Mouse (Mus musculus) liver, embryonic 16.5 days (tissue): ENCODE data around the gene Napsa. TPM values are rescaled to one million over a fixed set of nuclear protein-coding genes. Genes with fewer than 3 reads are reported as not detected.

Experiments used
- ATAC-seq: fragments of 200-750 bp; cut with Nextera tagmentation; 2 replicates; pipeline ENCODE4 v1.8.0; 2017; ENCODE audit warnings: low read depth, mild to moderate bottlenecking, moderate number of reproducible peaks, moderate library complexity
- H3K27ac ChIP-seq: fragments of 300-500 bp; sonication (generic); 2 replicates; pipeline ENCODE4 v1.5.1; 2014; ENCODE audit warnings: mild to moderate bottlenecking, low read length
- H3K27me3 ChIP-seq: fragments of 300-500 bp; sonication (generic); 2 replicates; pipeline ENCODE4 v1.6.1; 2014; ENCODE audit warnings: low read depth, low read length, mixed read lengths; ENCODE audit not compliant: control insufficient read depth, insufficient read depth
- H3K36me3 ChIP-seq: fragments of 300-500 bp; sonication (generic); 2 replicates; pipeline ENCODE4 v1.6.1; 2014; ENCODE audit warnings: mild to moderate bottlenecking; ENCODE audit not compliant: control insufficient read depth, insufficient read depth
- H3K4me1 ChIP-seq: fragments of 300-500 bp; sonication (generic); 2 replicates; pipeline ENCODE4 v1.6.1; 2014; ENCODE audit warnings: low read depth, low read length, mixed read lengths; ENCODE audit not compliant: control insufficient read depth
- H3K4me2 ChIP-seq: fragments of 300-500 bp; sonication (generic); 2 replicates; pipeline ENCODE4 v1.6.1; 2014; ENCODE audit warnings: low read depth, low read length, mixed read lengths
- H3K4me3 ChIP-seq: fragments of 300-500 bp; sonication (generic); 2 replicates; pipeline ENCODE4 v1.5.1; 2014; ENCODE audit warnings: low read depth, mild to moderate bottlenecking, low read length
- H3K9ac ChIP-seq: fragments of 300-500 bp; sonication (generic); 2 replicates; pipeline ENCODE4 v1.6.1; 2014; ENCODE audit warnings: low read depth, low read length
- H3K9me3 ChIP-seq: fragments of 300-500 bp; sonication (generic); replicated peaks from 2 replicates; pipeline ENCODE4 v1.6.1; 2016; ENCODE audit warnings: low read length; ENCODE audit not compliant: control insufficient read depth
- WGBS: fragments of 180-500 bp; shearing (Covaris S2); extraction: QIAGEN DNeasy Blood & Tissue Kit; methylation state at CpG from one replicate; pipeline ENCODE4 v1.1.7; 2014; ENCODE audit not compliant: insufficient replicate concordance; 5-methylcytosine and 5-hydroxymethylcytosine counted together
- polyA plus RNA-seq: library from polyadenylated mRNA; unstranded; fragments of >200 nt; fragmentation: Nextera tagmentation; extraction: Ambion mirVana; gene quantifications from 2 replicates; pipeline ENCODE4 v1.2.1, GENCODE M21; 2015

Napsa gene
- polyA plus RNA-seq, 1 experiment from 2014 or later: 11.5 TPM

DNA sequence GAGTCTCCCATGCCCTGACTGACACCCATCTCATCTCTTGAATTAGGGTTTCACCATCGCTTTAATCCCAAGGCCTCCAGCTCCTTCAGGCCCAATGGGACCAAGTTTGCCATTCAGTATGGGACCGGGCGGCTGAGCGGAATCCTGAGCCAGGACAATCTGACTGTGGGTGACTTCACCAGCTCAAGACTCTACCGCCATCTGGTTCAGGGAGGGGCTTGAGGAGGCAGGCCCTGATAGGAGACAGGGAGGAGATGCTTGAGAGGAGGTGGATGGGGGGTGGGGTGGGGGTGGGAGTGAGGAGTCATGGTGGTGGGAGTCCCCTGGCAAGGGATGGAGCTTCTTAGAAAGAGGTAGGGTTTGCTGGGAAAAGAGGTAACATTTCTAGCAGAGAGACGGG, 9.5 kb downstream of the Napsa start:
- H3K4me3 ChIP-seq: no peak overlapping the region
- H3K4me1 ChIP-seq: no peaks in the 10 kb centered on the region
- no peak overlapping the region for H3K27ac ChIP-seq
- no peaks in the 10 kb centered on the region for H3K9me3 ChIP-seq
- H3K27me3 ChIP-seq: peaks cover 19% of the 10 kb centered on the region
- no peak overlapping the region for H3K9ac ChIP-seq
- H3K4me2 ChIP-seq: no peak overlapping the region
- H3K36me3 ChIP-seq: no peaks in the 10 kb centered on the region
- ATAC-seq: no peak
- 42% methylated on average over 6 of the region's 6 CpGs for WGBS

DNA sequence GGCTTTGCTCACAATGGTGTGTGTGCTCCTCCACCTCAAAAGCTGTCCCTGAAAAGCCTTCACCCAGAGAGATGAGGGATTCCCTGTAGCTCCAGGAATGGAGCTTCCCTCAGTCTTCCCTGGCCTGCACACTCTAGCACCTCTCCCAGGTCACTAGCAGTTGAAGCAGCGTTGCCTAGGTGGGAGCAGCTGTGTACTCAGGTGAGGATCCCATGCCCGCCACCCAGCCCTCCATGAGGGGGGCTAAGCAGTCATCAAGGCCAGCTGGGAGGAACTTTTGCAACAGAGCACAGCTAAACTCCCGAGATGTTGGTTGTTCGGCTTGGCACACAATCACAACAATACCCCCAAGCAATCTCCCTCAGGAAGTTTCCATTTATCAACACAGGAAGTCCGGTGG, 10.5 kb downstream of the Napsa start:
- Histone ChIP-seq H3K9ac (no peak overlapping the region), H3K4me1 (no peaks in the 10 kb centered on the region), H3K27me3 (peaks cover 30% of the 10 kb centered on the region), H3K9me3 (no peaks in the 10 kb centered on the region), H3K4me2 (no peak overlapping the region), H3K27ac (no peak overlapping the region), H3K4me3 (no peak overlapping the region), H3K36me3 (no peaks in the 10 kb centered on the region)
- no peak for ATAC-seq
- 31% methylated on average over 5 of the region's 5 CpGs for WGBS

DNA sequence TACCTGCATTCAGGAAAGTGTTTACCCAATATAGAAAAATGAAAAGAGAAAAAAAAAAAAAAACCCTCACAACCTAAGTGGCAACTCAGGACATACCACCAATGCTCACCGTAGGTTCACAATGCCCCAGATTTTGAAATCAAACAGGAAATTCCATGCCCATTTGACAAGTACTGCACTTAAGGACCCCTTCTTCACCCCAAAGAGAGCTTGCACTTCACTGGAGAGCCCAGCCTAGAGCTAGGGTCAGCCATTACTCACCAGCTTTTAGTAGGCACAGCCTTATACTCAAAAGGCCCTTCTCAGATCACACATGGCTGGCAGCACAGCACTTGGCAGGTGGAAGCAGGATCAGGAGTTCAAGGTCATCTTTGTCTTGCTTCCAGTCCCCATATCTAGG, 11.0 kb downstream of the Napsa start:
- peaks cover 34% of the 10 kb centered on the region for H3K27me3 ChIP-seq
- no peaks in the 10 kb centered on the region for H3K36me3 ChIP-seq
- WGBS: 38% methylated on average over 1 of the region's 1 CpGs
- no peaks in the 10 kb centered on the region for H3K4me1 ChIP-seq
- no peak overlapping the region for H3K4me2 ChIP-seq
- no peaks in the 10 kb centered on the region for H3K9me3 ChIP-seq
- H3K4me3 ChIP-seq: no peak overlapping the region
- H3K27ac ChIP-seq: no peak overlapping the region
- H3K9ac ChIP-seq: no peak overlapping the region
- ATAC-seq: no peak

DNA sequence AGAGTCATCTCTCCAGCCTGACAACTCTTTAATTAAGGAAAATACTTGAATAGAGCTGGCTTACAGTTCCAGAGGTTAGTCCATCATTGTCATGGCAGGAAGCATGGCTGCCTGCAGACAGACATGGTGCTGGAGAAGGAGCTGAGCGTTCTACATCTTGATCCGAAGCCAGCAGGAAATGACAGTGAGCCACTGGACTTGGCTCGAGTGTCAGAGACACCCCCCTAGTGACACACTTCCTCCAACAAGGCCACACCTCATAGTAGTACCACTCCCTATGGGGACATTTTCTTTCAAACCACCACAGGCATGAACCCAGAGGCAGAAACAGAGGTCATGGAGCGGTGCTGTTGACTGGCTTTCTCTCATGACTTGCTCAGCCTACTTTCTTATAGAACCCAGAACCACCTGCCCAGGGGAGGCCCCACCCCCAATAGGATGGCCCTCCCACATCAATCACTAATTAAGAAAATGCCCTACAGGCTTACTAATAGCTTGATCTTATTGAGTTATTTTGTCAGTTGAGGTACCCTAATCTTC, 12.2 kb downstream of the Napsa start:
- no peak overlapping the region for H3K4me3 ChIP-seq
- H3K27ac ChIP-seq: no peak overlapping the region
- WGBS: 38% methylated on average over 4 of the region's 4 CpGs
- peaks cover 4% of the 10 kb centered on the region; the same call in 1 of the 2 replicates for H3K4me1 ChIP-seq
- ATAC-seq: no peak
- H3K36me3 ChIP-seq: no peaks in the 10 kb centered on the region
- no peak overlapping the region for H3K9ac ChIP-seq
- no peak overlapping the region for H3K4me2 ChIP-seq
- H3K27me3 ChIP-seq: peaks cover 46% of the 10 kb centered on the region
- H3K9me3 ChIP-seq: no peaks in the 10 kb centered on the region

DNA sequence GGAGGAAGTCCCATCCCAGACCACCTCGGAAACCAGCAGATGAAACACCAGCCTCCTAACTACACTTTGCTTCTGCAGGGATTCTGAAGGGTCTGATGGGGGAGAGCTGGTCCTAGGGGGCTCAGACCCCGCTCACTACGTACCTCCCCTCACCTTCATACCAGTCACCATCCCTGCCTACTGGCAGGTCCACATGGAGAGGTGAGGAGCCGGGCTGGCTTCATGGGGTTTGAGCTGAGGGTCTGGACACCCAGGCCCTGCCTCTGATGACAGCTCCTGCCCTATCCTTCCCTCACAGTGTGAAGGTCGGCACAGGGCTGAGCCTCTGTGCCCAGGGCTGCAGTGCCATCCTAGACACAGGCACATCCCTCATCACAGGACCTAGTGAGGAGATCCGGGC, 12.7 kb downstream of the Napsa start:
- peaks cover 52% of the 10 kb centered on the region for H3K27me3 ChIP-seq
- no peak overlapping the region for H3K9ac ChIP-seq
- no peak overlapping the region for H3K4me2 ChIP-seq
- peaks cover 4% of the 10 kb centered on the region; the same call in 1 of the 2 replicates for H3K4me1 ChIP-seq
- no peaks in the 10 kb centered on the region for H3K9me3 ChIP-seq
- H3K36me3 ChIP-seq: no peaks in the 10 kb centered on the region
- H3K27ac ChIP-seq: no peak overlapping the region
- no peak for ATAC-seq
- H3K4me3 ChIP-seq: no peak overlapping the region
- 56% methylated on average over 6 of the region's 6 CpGs for WGBS

DNA sequence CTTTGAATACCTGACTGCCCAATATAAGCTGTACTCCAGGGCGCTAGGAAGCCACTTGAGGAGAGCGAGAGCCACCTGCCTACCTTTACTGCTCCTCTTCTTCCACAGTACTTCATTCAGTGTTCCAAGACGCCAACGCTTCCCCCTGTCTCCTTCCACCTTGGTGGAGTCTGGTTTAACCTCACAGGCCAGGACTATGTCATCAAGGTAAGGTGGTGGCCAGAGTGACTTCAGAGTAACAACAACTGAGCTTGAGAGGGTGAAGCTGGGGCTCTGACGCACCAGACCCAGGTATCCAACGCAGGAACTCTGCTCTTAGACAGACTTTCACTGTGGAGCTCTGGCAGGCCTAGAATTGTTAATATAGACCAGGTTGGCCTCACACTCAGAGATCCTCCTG, 13.4 kb downstream of the Napsa start:
- Histone ChIP-seq H3K9ac (no peak overlapping the region), H3K4me2 (no peak overlapping the region), H3K4me1 (peaks cover 4% of the 10 kb centered on the region; the same call in 1 of the 2 replicates), H3K4me3 (no peak overlapping the region), H3K9me3 (no peaks in the 10 kb centered on the region), H3K27ac (no peak overlapping the region), H3K36me3 (no peaks in the 10 kb centered on the region), H3K27me3 (peaks cover 59% of the 10 kb centered on the region)
- WGBS: 62% methylated on average over 6 of the region's 6 CpGs
- ATAC-seq: no peak

DNA sequence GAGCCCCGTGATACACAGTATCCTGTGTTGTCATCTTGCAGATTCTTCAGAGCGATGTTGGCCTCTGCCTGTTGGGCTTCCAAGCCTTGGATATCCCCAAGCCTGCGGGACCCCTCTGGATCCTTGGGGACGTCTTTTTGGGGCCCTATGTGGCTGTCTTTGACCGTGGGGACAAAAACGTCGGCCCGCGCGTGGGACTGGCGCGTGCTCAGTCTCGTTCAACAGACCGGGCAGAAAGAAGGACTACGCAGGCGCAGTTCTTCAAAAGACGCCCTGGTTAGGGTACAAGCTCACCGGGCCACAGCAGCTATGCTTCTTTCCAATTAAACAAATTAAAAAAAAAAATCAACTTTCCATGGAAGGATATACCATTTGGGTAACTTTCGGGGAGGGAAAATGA, 14.3 kb downstream of the Napsa start:
- no peak overlapping the region for H3K4me3 ChIP-seq
- H3K27ac ChIP-seq: no peak overlapping the region
- WGBS: 12% methylated on average over 19 of the region's 19 CpGs
- peaks cover 68% of the 10 kb centered on the region for H3K27me3 ChIP-seq
- peaks cover 9% of the 10 kb centered on the region; the same call in 1 of the 2 replicates for H3K4me1 ChIP-seq
- H3K4me2 ChIP-seq: 0 out of 2 replicates have a peak overlapping the region, but pooled peaks have one; percentile 2
- H3K9me3 ChIP-seq: no peaks in the 10 kb centered on the region
- H3K9ac ChIP-seq: no peak overlapping the region
- no peak for ATAC-seq
- no peaks in the 10 kb centered on the region for H3K36me3 ChIP-seq

DNA sequence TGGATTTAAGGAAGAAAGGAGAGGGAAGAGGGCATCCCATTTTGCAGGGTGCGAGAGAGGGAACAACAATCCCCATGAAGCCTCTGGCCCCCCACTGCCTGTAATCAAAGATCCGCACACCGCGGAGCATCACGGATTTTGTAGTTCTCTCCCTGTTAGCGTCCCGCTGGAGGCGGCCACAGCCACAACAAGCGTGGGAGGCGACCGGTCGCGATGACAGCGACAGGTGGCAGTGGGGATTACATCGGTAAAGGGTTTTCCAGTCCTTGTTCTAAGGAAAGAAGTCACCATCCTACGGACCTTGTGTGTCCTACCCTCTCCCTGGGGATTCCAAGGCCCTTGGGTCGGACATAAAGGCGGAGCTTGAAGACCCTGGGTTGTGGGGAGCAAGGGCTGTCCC, 14.8 kb downstream of the Napsa start:
- Histone ChIP-seq H3K27me3 (peaks cover 72% of the 10 kb centered on the region), H3K36me3 (no peaks in the 10 kb centered on the region), H3K9me3 (no peaks in the 10 kb centered on the region), H3K9ac (no peak overlapping the region), H3K27ac (no peak overlapping the region), H3K4me3 (no peak overlapping the region; the same call in 1 of the 2 replicates), H3K4me1 (peaks cover 10% of the 10 kb centered on the region; the same call in 1 of the 2 replicates), H3K4me2 (0 out of 2 replicates have a peak overlapping the region, but pooled peaks have one; percentile 2)
- WGBS: under 1% methylated on average over 18 of the region's 18 CpGs
- ATAC-seq: no peak

DNA sequence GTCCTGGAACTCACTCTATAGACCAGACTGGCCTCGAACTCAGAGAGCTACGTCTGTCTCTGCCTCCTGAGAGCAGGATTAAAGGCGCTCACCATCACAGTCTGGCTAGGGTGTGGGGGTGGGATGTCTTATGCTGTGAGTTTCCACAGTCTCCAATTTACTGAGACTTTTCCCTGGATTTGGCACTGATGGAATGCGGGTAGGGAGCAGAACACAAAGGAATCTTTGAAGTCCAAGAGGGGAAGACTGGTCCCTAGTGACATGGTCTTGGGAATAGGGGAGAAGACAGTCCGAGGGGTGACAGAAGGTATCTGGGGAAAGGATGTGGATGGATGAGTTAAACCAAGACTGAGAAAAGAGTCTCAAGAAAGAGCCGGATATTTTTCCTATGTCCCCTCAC, 15.5 kb downstream of the Napsa start:
- no peak for ATAC-seq

More for the DNA sequence above, 15.5 kb downstream of the Napsa start:
- H3K36me3 ChIP-seq: no peaks in the 10 kb centered on the region
- whole genome bisulfite sequencing: 31% methylated on average over 6 of the region's 6 CpGs
- H3K27me3 ChIP-seq: peaks cover 80% of the 10 kb centered on the region
- no peak overlapping the region for H3K4me3 ChIP-seq
- H3K9ac ChIP-seq: no peak overlapping the region
- peaks cover 10% of the 10 kb centered on the region; the same call in 1 of the 2 replicates for H3K4me1 ChIP-seq
- no peak overlapping the region for H3K27ac ChIP-seq
- H3K9me3 ChIP-seq: no peaks in the 10 kb centered on the region
- H3K4me2 ChIP-seq: no peak overlapping the region
